Mouse (Mus musculus) stomach, embryonic 15.5 days (tissue): ENCODE measurements at regions not wholly inside any gene's neighbourhood (a gene's known extent, or its start where the extent isn't known, plus 50 kb on each side); places are given as distances from the start of the nearest gene placed in this dataset.

Experiments used
- ATAC-seq: fragments of 200-750 bp; cut with Nextera tagmentation; 2 replicates; pipeline ENCODE4 v1.8.0; 2017; ENCODE audit warnings: low read depth, moderate number of reproducible peaks, moderate TSS enrichment; ENCODE audit not compliant: insufficient read depth, low FRiP score
- H3K27ac ChIP-seq: fragments of 300-500 bp; sonication (generic); 2 replicates; pipeline ENCODE4 v1.5.1; 2015; ENCODE audit warnings: mild to moderate bottlenecking, inconsistent platforms
- H3K27me3 ChIP-seq: fragments of 300-500 bp; sonication (generic); replicated peaks from 2 replicates; pipeline ENCODE4 v1.6.1; 2015; ENCODE audit warnings: inconsistent platforms
- H3K36me3 ChIP-seq: fragments of 300-500 bp; sonication (generic); 2 replicates; pipeline ENCODE4 v1.6.1; 2015; ENCODE audit warnings: inconsistent platforms
- H3K4me1 ChIP-seq: fragments of 300-500 bp; sonication (generic); 2 replicates; pipeline ENCODE4 v1.6.1; 2015; ENCODE audit warnings: inconsistent platforms
- H3K4me2 ChIP-seq: fragments of 300-500 bp; sonication (generic); 2 replicates; pipeline ENCODE4 v1.6.1; 2015; ENCODE audit warnings: mild to moderate bottlenecking, inconsistent platforms
- H3K4me3 ChIP-seq: fragments of 300-500 bp; sonication (generic); replicated peaks from 2 replicates; pipeline ENCODE4 v1.5.1; 2015; ENCODE audit warnings: inconsistent platforms
- H3K9ac ChIP-seq: fragments of 300-500 bp; sonication (generic); 2 replicates; pipeline ENCODE4 v1.6.1; 2015; ENCODE audit warnings: inconsistent platforms
- H3K9me3 ChIP-seq: fragments of 300-500 bp; sonication (generic); 2 replicates; pipeline ENCODE4 v1.6.1; 2016; ENCODE audit warnings: inconsistent platforms
- WGBS: fragments of 180-500 bp; shearing (Covaris S2); methylation state at CpG from one replicate; pipeline ENCODE4 v1.1.7; 2015; 5-methylcytosine and 5-hydroxymethylcytosine counted together

DNA sequence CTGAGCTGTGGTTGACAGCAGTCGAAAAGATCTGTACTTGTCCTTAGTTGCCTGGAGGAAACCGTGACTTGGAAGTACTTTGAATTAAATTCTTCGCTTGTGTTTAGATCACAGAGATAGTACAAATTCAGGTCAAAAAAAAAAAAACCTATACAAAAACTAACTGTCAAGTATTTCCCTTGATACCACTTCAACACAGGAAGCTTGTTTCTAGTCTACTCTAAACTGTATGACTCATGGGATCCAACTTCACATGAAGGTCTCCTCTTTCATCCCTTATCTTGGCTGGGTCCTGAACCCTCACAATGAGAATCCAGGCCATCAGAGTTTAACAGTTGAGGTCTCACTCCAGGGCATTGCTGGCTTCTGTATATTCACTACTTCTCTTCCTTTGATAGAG lies 54.8 kb downstream of the Tmem30b start:
- no peaks in the 10 kb centered on the region for H3K4me1 ChIP-seq
- H3K27ac ChIP-seq = no peak overlapping the region
- H3K4me3 ChIP-seq = no peak overlapping the region
- H3K36me3 ChIP-seq = no peaks in the 10 kb centered on the region
- no peak overlapping the region for H3K4me2 ChIP-seq
- WGBS = 73% methylated on average over 3 of the region's 3 CpGs
- ATAC-seq = no peak
- no peaks in the 10 kb centered on the region for H3K27me3 ChIP-seq
- H3K9ac ChIP-seq = no peak overlapping the region
- H3K9me3 ChIP-seq = no peaks in the 10 kb centered on the region

DNA sequence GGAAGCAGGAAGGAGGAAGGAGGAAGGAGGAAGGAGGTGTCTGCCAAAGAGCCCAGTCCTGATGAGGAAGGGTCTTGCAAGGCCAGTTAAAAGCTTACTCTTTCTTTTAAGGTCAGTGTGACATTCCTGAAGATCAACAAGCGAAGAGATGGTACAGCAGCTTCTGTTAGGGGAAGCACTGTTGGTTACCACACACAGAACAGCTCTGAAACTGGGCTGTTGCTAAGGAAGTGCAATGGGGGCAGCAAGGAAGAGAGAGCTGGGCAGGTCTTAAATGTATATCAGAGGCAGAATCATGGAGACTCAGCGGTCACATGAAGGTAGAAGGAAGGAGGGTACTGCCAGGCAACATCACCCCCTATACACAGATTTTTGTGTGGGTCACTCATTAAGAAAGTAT lies 63.3 kb downstream of the Tmem30b start:
- ATAC-seq = no peak
- Histone ChIP-seq H3K4me3 (no peak overlapping the region), H3K4me1 (no peaks in the 10 kb centered on the region), H3K27me3 (no peaks in the 10 kb centered on the region), H3K27ac (no peak overlapping the region), H3K36me3 (no peaks in the 10 kb centered on the region), H3K9ac (no peak overlapping the region), H3K9me3 (no peaks in the 10 kb centered on the region), H3K4me2 (no peak overlapping the region)
- 65% methylated on average over 2 of the region's 2 CpGs for WGBS

DNA sequence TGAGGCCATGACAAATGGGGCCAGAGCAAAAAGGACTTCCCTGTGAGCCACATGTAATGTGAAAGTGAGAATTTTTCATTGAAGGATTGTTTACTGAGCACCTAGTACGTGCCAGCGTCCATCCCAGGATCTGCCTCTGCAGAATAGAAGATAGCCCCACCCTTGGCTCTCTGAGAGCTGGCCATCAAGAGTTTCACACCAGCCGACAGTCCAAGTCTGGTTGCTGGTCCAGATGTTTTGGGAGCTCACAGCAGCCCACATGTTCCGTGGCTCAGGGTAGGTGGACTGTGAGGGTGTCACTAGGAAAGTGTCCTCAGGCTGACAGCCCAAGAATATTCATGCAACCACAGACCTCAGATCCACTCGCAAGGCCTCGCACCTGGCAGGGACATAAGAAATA lies 63.9 kb downstream of the Tmem30b start:
- Histone ChIP-seq H3K4me1 (no peaks in the 10 kb centered on the region), H3K4me2 (no peak overlapping the region), H3K9ac (no peak overlapping the region), H3K27me3 (no peaks in the 10 kb centered on the region), H3K36me3 (no peaks in the 10 kb centered on the region), H3K4me3 (no peak overlapping the region), H3K9me3 (no peaks in the 10 kb centered on the region), H3K27ac (no peak overlapping the region)
- no peak for ATAC-seq
- WGBS = 85% methylated on average over 6 of the region's 6 CpGs

DNA sequence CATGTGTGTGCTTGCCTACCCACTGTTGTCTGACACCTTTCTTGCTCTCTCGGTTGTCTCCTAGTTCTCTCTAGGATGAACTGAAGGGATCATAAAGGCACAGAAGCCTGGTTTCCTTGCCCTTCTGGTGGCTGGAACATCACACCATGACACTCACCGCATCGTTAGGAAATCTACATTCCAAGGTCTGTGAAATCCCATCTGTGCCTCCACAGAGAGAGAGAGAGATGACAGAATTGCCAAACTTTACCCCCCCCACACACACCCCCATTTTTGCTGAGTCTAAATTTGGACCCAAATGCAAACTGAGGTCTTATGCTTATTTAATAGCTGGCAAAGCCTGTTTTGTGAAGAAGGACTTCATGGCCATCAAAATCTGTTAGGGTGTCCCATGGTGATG lies 64.5 kb downstream of the Tmem30b start:
- Histone ChIP-seq H3K4me1 (0 out of 2 replicates have a peak, but pooled peaks cover under 1% of the 10 kb centered on the region), H3K9me3 (no peaks in the 10 kb centered on the region), H3K4me3 (no peak overlapping the region), H3K27me3 (no peaks in the 10 kb centered on the region), H3K4me2 (no peak overlapping the region), H3K9ac (no peak overlapping the region), H3K27ac (no peak overlapping the region), H3K36me3 (no peaks in the 10 kb centered on the region)
- WGBS = 75% methylated on average over 3 of the region's 3 CpGs
- no peak for ATAC-seq

DNA sequence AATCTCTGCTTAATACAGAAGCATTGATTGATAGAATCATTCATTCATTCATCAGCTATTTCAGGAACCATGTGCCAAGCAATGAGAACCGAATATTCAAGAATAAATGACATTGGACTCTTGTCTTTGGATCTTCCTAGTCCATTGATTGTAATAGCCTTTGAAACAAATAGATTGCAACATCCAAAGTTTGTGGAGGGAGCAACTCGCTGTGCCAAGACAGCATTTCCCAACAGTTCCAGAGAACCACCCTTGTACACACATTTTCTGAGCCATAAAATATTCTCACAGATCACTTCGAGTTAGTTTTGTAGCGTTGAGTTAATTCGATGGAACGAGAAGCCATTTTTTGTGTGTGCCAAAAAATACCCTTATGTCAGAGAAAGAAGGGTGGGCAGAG lies 65.0 kb downstream of the Tmem30b start:
- H3K36me3 ChIP-seq = no peaks in the 10 kb centered on the region
- H3K9ac ChIP-seq = no peak overlapping the region
- 89% methylated on average over 6 of the region's 6 CpGs for WGBS

DNA sequence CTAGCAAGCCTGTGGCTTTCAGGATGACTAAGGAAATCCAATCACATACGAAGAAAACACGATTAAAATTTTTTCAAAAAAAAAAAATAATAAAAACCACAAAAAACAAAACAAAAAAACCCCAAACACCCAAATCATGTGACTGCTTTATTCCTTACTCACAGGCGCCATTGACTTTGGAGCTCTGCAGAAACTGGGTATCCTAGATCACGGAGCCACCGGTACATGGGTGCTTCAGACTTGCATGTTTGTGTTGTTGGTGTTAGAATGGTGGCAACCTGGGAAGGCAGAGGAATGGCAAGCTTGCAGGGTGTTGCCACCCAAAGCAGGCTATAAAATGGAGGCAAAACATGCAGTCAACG lies 65.6 kb downstream of the Tmem30b start:
- no peak overlapping the region for H3K9ac ChIP-seq
- H3K9me3 ChIP-seq = no peaks in the 10 kb centered on the region
- H3K4me1 ChIP-seq = 0 out of 2 replicates have a peak, but pooled peaks cover 4% of the 10 kb centered on the region
- WGBS = 89% methylated on average over 6 of the region's 6 CpGs
- H3K27me3 ChIP-seq = no peaks in the 10 kb centered on the region
- no peak overlapping the region for H3K27ac ChIP-seq
- H3K36me3 ChIP-seq = no peaks in the 10 kb centered on the region
- ATAC-seq = no peak
- no peak overlapping the region for H3K4me2 ChIP-seq
- H3K4me3 ChIP-seq = no peak overlapping the region

More for the DNA sequence above, 65.0 kb downstream of the Tmem30b start:
- Histone ChIP-seq H3K9me3 (no peaks in the 10 kb centered on the region), H3K4me1 (0 out of 2 replicates have a peak, but pooled peaks cover 4% of the 10 kb centered on the region), H3K27me3 (no peaks in the 10 kb centered on the region), H3K4me2 (no peak overlapping the region), H3K4me3 (no peak overlapping the region), H3K27ac (no peak overlapping the region)
- no peak for ATAC-seq

DNA sequence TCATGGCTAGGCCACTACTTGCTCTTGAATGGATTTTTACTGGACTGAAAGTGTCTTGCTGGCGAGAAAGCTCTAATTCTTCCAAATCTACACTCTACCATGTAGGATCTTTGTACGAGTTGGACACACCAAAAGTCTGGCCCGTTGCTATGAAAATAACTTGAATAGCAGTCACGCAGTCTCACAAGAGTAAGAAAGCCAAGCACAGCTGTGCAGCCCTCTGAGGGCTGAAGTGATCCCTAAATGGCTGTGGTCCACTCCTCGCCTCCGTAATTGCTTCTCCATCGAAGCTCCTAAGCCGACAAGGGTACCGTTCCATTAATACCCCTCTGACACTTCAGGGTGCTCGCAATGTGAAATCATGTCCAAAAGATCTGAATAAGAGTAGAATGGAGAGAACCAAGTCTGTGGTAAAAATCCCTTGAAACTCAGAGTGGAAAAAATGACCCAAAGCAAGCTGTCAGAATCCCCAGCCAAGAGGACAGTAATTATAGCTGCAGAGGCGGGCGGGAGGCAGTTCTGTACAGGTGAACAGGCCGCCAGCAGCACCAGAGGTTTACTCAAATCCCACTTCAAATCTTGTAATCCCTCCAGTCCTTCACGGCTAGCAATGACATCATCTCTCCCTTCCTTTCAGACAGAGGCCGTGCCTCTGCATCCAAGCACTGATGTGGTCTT lies 66.1 kb downstream of the Tmem30b start:
- 0 out of 2 replicates have a peak, but pooled peaks cover 4% of the 10 kb centered on the region for H3K4me1 ChIP-seq
- no peaks in the 10 kb centered on the region for H3K9me3 ChIP-seq
- H3K9ac ChIP-seq = no peak overlapping the region
- WGBS = 84% methylated on average over 15 of the region's 15 CpGs
- H3K27ac ChIP-seq = no peak overlapping the region
- no peak for ATAC-seq
- no peaks in the 10 kb centered on the region for H3K27me3 ChIP-seq
- H3K4me3 ChIP-seq = no peak overlapping the region
- no peak overlapping the region for H3K4me2 ChIP-seq
- no peaks in the 10 kb centered on the region for H3K36me3 ChIP-seq

DNA sequence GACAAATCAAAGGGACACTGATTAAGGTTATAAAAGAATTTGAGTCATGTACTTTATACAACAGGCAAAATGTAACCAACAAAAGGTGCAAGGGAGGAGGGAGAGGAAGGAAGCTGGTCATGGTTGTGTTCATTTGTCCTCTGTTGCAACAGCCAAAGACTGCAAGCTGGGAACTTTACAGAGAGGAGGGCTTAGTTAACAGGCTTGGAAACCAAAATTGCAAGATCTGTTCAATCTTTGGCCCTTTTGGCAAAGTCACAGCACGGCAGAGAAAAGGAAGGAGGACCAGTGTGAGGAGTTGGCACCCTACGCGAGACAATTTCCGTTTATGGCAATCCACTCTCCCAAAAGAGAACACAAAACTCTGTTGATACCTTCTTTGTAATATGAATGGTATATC lies 67.6 kb downstream of the Tmem30b start:
- 87% methylated on average over 4 of the region's 4 CpGs for WGBS
- H3K9ac ChIP-seq = no peak overlapping the region
- no peak overlapping the region for H3K4me2 ChIP-seq
- ATAC-seq = no peak
- H3K27me3 ChIP-seq = 0 out of 2 replicates have a peak, but pooled peaks cover 3% of the 10 kb centered on the region
- no peak overlapping the region for H3K27ac ChIP-seq
- 0 out of 2 replicates have a peak, but pooled peaks cover 4% of the 10 kb centered on the region for H3K4me1 ChIP-seq
- H3K9me3 ChIP-seq = no peaks in the 10 kb centered on the region
- no peaks in the 10 kb centered on the region for H3K36me3 ChIP-seq
- H3K4me3 ChIP-seq = no peak overlapping the region

DNA sequence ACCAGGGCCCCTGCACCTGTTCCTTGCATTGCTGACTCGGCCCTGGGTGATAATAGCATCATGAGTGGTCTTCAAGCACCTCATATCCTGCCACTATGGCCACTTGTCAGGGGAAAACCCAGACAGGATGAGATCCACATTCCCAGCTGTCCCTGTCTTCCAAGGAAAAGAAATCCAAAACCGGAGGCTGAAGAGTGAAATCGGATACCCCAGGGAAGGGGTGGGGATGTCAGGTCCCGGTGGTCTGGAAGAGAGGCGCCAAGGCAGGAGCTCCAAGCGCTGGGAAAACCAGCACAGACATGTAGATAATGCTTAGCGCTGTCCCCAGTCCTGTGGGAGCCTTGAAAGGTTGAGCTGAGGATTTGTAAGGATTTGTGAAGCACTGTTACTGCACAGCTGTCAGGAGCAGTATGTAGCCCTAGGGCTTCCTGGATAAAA lies 69.8 kb downstream of the Tmem30b start:
- Histone ChIP-seq H3K9ac (no peak overlapping the region), H3K4me2 (no peak overlapping the region), H3K9me3 (no peaks in the 10 kb centered on the region), H3K4me1 (0 out of 2 replicates have a peak, but pooled peaks cover 4% of the 10 kb centered on the region), H3K36me3 (no peaks in the 10 kb centered on the region), H3K4me3 (no peak overlapping the region), H3K27me3 (0 out of 2 replicates have a peak, but pooled peaks cover 3% of the 10 kb centered on the region), H3K27ac (no peak overlapping the region)
- ATAC-seq = no peak
- WGBS = 6% methylated on average over 7 of the region's 7 CpGs

DNA sequence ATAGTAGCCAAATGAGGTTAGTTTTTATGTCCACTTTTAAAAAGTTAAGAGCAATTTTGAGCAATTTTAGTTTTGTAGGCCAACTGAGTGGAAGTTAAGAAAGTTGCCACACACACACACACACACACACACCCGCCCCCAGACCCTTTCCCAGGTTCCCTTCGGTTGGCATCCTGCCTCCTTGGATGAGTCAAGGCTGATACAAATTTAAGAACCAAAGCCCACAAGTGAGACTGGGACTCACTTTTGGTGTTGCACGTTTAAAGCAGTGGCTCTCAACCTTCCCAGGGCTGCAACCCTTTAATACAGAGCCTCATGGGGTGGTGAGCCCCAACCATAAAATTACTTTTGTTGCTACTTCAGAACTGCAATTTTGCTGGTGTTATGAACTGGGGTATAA lies 70.4 kb downstream of the Tmem30b start:
- H3K4me2 ChIP-seq = no peak overlapping the region
- no peaks in the 10 kb centered on the region for H3K36me3 ChIP-seq
- 0 out of 2 replicates have a peak, but pooled peaks cover 4% of the 10 kb centered on the region for H3K4me1 ChIP-seq
- H3K9me3 ChIP-seq = no peaks in the 10 kb centered on the region
- H3K4me3 ChIP-seq = no peak overlapping the region
- H3K9ac ChIP-seq = no peak overlapping the region
- 0 out of 2 replicates have a peak, but pooled peaks cover 3% of the 10 kb centered on the region for H3K27me3 ChIP-seq
- no peak for ATAC-seq
- no peak overlapping the region for H3K27ac ChIP-seq
- 75% methylated on average over 3 of the region's 3 CpGs for WGBS

DNA sequence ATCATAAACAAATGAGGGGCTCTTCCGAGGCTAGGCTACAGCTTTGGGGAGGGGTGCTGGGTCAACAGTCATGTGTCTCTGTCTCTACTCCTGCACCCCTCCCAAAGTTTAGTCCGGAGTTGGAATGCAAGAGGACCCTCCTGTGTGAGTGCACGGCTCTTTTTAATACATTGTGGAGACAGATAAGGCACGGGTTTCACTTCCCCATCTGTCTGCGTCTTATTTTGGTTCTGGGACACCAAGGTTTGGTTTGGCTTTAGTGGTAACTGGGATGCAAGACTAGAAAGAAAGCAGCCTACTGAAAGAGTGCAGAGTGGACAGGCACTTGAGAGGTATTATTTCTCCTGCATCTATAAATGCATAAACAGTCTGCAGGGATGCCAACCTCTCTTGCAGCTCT lies 71.2 kb downstream of the Tmem30b start:
- Histone ChIP-seq H3K4me3 (no peak overlapping the region), H3K9me3 (no peaks in the 10 kb centered on the region), H3K36me3 (no peaks in the 10 kb centered on the region), H3K27me3 (0 out of 2 replicates have a peak, but pooled peaks cover 3% of the 10 kb centered on the region), H3K27ac (no peak overlapping the region), H3K4me1 (0 out of 2 replicates have a peak, but pooled peaks cover 4% of the 10 kb centered on the region), H3K4me2 (no peak overlapping the region), H3K9ac (no peak overlapping the region)
- no peak for ATAC-seq
- WGBS = 43% methylated on average over 5 of the region's 5 CpGs

DNA sequence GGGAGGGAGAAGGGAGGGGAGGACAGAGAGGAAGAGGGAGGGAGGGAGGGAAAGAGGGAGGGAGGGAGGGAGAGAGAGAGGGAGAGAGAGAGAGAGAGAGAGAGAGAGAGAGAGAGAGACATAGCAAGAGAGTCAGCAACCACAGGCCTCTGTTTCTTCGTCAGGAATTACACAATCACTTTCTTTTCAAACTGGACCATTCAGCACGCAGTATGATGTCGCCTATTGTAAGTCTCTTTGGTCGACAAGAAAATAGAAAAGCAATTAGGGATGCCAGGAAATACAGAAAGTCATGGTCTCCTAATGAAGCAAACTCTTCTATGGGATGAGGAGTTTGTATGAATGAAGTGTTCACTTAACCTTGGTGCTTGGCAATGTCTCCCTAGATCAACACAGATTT lies 73.1 kb downstream of the Tmem30b start:
- 60% methylated on average over 4 of the region's 4 CpGs for WGBS
- Histone ChIP-seq H3K9me3 (no peaks in the 10 kb centered on the region), H3K27ac (no peak overlapping the region), H3K4me2 (no peak overlapping the region), H3K4me1 (0 out of 2 replicates have a peak, but pooled peaks cover 4% of the 10 kb centered on the region), H3K9ac (no peak overlapping the region), H3K27me3 (0 out of 2 replicates have a peak, but pooled peaks cover 3% of the 10 kb centered on the region), H3K4me3 (no peak overlapping the region), H3K36me3 (no peaks in the 10 kb centered on the region)
- no peak for ATAC-seq
